Mouse (Mus musculus) right cerebral cortex, postnatal 25 days (tissue): ENCODE measurements around the gene Matn4.
"Not testable (repeated sequence)": the region's sequence is repeated elsewhere in the genome, so short reads cannot be mapped to it uniquely, and the experiment has no call there.

Experiments
- DNase-seq: peaks from one replicate; pipeline ENCODE4 v3.0.0; 2022

Gene Matn4

GRCm38 (mm10) chr2:164360974-164361657 is 43.8 kb downstream of the Matn4 start:
- DNase-seq: no peak

GRCm38 (mm10) chr2:164359668-164360067 is 45.3 kb downstream of the Matn4 start:
- DNase-seq: no peak

GRCm38 (mm10) chr2:164359031-164359430 is 45.9 kb downstream of the Matn4 start:
- DNase-seq: no peak

GRCm38 (mm10) chr2:164358373-164358772 is 46.6 kb downstream of the Matn4 start:
- DNase-seq: no peak

GRCm38 (mm10) chr2:164356177-164356967 is 48.6 kb downstream of the Matn4 start:
- DNase-seq: no peak

GRCm38 (mm10) chr2:164353356-164353755 is 51.6 kb downstream of the Matn4 start:
- no peak for DNase-seq

- no peak for DNase-seq
Observed at GRCm38 (mm10) chr2:164352697-164353096, 52.3 kb downstream of the Matn4 start.

GRCm38 (mm10) chr2:164348980-164349379 is 56.0 kb downstream of the Matn4 start:
- no peak for DNase-seq

GRCm38 (mm10) chr2:164347697-164348096 is 57.3 kb downstream of the Matn4 start:
- DNase-seq: not testable (repeated sequence)

- not testable (repeated sequence) for DNase-seq
Observed at GRCm38 (mm10) chr2:164343732-164344131, 61.2 kb downstream of the Matn4 start.
